Mouse (Mus musculus) hindbrain, postnatal 0 days (tissue): ENCODE data around the gene Olfr1491. TPM values are rescaled to one million over a fixed set of nuclear protein-coding genes. Genes with fewer than 3 reads are reported as not detected.

Experiments used
- ATAC-seq: fragments of 200-750 bp; cut with Nextera tagmentation; 2 replicates; pipeline ENCODE4 v1.8.0; 2017; ENCODE audit warnings: mild to moderate bottlenecking, moderate TSS enrichment, moderate library complexity
- DNase-seq: peaks from one replicate; pipeline ENCODE4 v3.0.0-alpha.2; 2015; ENCODE audit warnings: low spot score
- H3K27ac ChIP-seq: fragments of 300-500 bp; sonication (generic); 2 replicates; pipeline ENCODE4 v1.5.1; 2014; ENCODE audit warnings: mild to moderate bottlenecking
- H3K27me3 ChIP-seq: fragments of 300-500 bp; sonication (generic); 2 replicates; pipeline ENCODE4 v1.6.1; 2014; ENCODE audit warnings: low read length, mixed read lengths; ENCODE audit not compliant: insufficient read depth
- H3K36me3 ChIP-seq: fragments of 300-500 bp; sonication (generic); 2 replicates; pipeline ENCODE4 v1.6.1; 2014; ENCODE audit warnings: low read length, mixed read lengths; ENCODE audit not compliant: insufficient read depth
- H3K4me1 ChIP-seq: fragments of 300-500 bp; sonication (generic); 2 replicates; pipeline ENCODE4 v1.6.1; 2014; ENCODE audit warnings: antibody characterized with exemption, low read length, mixed read lengths; ENCODE audit not compliant: insufficient read depth
- H3K4me2 ChIP-seq: fragments of 300-500 bp; sonication (generic); 2 replicates; pipeline ENCODE4 v1.6.1; 2014; ENCODE audit warnings: low read depth, mild to moderate bottlenecking, low read length, moderate library complexity, mixed read lengths
- H3K4me3 ChIP-seq: fragments of 300-500 bp; sonication (generic); 2 replicates; pipeline ENCODE4 v1.5.1; 2014; ENCODE audit warnings: low read length
- H3K9ac ChIP-seq: fragments of 300-500 bp; sonication (generic); replicated peaks from 2 replicates; pipeline ENCODE4 v1.6.1; 2014; ENCODE audit warnings: mild to moderate bottlenecking, low read length, moderate library complexity, mixed read lengths
- H3K9me3 ChIP-seq: fragments of 300-500 bp; sonication (generic); 2 replicates; pipeline ENCODE4 v1.6.1; 2016; ENCODE audit warnings: low read length, mixed read lengths
- CTCF ChIP-seq: IDR thresholded peaks from 2 replicates; pipeline ENCODE4 v1.5.1; 2016; ENCODE audit warnings: antibody characterized with exemption, control low read depth, low read depth
- WGBS: fragments of 180-500 bp; shearing (Covaris S2); extraction: QIAGEN DNeasy Blood & Tissue Kit; methylation state at CpG from one replicate; pipeline ENCODE4 v1.1.7; 2014; 5-methylcytosine and 5-hydroxymethylcytosine counted together
- polyA plus RNA-seq: library from polyadenylated mRNA; unstranded; fragments of >200 nt; fragmentation: Nextera tagmentation; extraction: Ambion mirVana; gene quantifications from 2 replicates; pipeline ENCODE4 v1.2.1, GENCODE M21; 2015
- total RNA-seq: library from RNA; depleted of rRNA; stranded (reverse); fragments of >200 nt; gene quantifications from 2 replicates; pipeline ENCODE4 v1.2.3, GENCODE M21; 2014; rRNA removed

The Olfr1491 gene
- not detected in 2 replicates for total RNA-seq
- not detected in 2 replicates for polyA plus RNA-seq

DNA sequence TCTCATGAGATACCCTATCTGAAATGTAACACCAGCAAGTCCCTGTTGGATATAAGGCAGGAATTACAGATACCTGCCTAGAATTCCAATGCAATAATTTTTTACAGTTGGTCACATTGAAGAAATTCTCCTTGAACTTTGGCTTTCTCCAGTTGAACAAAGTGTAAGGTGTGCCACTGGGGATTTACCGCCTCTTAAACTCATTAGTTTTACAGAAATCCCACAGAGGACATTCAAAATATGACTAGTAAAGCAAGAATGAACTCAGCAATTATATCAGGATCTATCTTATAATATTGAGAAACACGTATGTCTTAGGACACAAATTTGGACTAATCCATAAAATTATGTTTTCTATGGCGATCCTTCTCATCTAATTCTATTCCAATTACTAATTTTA is at the start of gene Olfr1491:
TSS of gene Olfr1491 (plus strand) at position 301 of the 400 bp plus-strand sequence.
- WGBS: 78% methylated on average over 3 of the region's 3 CpGs
- Histone ChIP-seq H3K4me1 (no peaks in the 10 kb centered on the region), H3K4me3 (no peak within 1 kb of the TSS), H3K9ac (no peak within 1 kb of the TSS), H3K4me2 (no peak within 1 kb of the TSS), H3K36me3 (no peaks in the 10 kb centered on the region), H3K27ac (no peak within 1 kb of the TSS), H3K9me3 (no peaks in the 10 kb centered on the region), H3K27me3 (no peaks in the 10 kb centered on the region)
- TF ChIP-seq CTCF: no peak
- ATAC-seq: no peak
- DNase-seq: no peak

DNA sequence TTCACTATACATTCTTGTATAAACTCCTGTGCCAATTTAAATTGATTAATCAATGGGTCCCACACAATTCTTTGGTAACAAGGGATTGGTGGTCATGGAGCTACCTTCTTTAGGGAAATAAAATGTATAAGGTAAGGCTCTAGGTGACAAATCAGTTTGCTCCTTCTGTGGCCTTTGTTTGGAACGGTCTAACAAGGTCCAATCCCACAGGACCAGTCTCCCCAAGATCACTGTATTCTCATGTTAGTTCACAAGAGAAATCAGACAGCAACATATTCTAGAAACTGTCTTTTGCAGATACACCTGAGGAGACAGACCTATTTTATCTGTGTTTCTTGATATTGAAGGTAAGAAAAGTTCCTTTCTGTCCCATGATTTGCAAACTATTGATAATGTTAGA is 46.3 kb upstream of the Olfr1491 start, which contains the start of gene Olfr1490:
TSS of gene Olfr1490 (plus strand) at position 301 of the 400 bp plus-strand sequence.
- H3K9me3 ChIP-seq: 0 out of 2 replicates have a peak, but pooled peaks cover 3% of the 10 kb centered on the region
- H3K4me1 ChIP-seq: no peaks in the 10 kb centered on the region
- TF ChIP-seq CTCF: no peak
- no peaks in the 10 kb centered on the region for H3K36me3 ChIP-seq
- H3K4me3 ChIP-seq: no peak within 1 kb of the TSS
- whole genome bisulfite sequencing: 71% methylated on average over 1 of the region's 1 CpGs
- H3K27ac ChIP-seq: no peak within 1 kb of the TSS
- H3K4me2 ChIP-seq: no peak within 1 kb of the TSS
- no peak within 1 kb of the TSS for H3K9ac ChIP-seq
- no peaks in the 10 kb centered on the region for H3K27me3 ChIP-seq
- ATAC-seq (no peak), DNase-seq (no peak)

DNA sequence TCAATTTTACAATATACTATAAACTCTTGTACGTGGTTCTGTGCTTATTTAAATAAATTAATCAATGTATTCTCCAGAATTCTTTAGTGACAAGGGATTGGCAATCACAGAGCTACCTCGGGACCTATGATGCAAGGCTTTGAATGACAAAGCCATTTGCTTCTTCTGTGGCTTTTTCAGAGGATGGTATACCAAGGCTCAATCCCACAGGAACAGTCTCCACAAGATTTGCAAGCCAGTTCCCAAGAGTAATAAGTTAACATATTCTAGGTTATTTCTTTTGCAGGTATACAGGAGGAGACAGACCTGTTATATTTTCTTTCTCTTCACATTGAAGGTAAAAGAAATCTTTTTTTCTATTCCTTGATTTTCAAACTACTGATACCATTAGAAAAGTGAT is 25.9 kb downstream of the Olfr1491 start, which contains the start of gene Olfr1493-ps1:
TSS of gene Olfr1493-ps1 (plus strand) at position 301 of the 400 bp plus-strand sequence.
- H3K27me3 ChIP-seq: no peaks in the 10 kb centered on the region
- no peak within 1 kb of the TSS for H3K27ac ChIP-seq
- H3K9ac ChIP-seq: no peak within 1 kb of the TSS
- no peak within 1 kb of the TSS for H3K4me2 ChIP-seq
- 60% methylated on average over 2 of the region's 2 CpGs for WGBS
- H3K36me3 ChIP-seq: no peaks in the 10 kb centered on the region
- DNase-seq (no peak), ATAC-seq (no peak)
- TF ChIP-seq CTCF: no peak
- H3K4me3 ChIP-seq: no peak within 1 kb of the TSS
- H3K9me3 ChIP-seq: no peaks in the 10 kb centered on the region
- H3K4me1 ChIP-seq: no peaks in the 10 kb centered on the region

GRCm38 (mm10) chr19:13739428-13739827 is 42.4 kb downstream of the Olfr1491 start, which contains the start of gene Olfr1494:
Gene Olfr1494 (plus strand): TSS chr19:13739728.
- Histone ChIP-seq H3K27me3 (no peaks in the 10 kb centered on the region), H3K4me2 (no peak within 1 kb of the TSS)

DNA sequence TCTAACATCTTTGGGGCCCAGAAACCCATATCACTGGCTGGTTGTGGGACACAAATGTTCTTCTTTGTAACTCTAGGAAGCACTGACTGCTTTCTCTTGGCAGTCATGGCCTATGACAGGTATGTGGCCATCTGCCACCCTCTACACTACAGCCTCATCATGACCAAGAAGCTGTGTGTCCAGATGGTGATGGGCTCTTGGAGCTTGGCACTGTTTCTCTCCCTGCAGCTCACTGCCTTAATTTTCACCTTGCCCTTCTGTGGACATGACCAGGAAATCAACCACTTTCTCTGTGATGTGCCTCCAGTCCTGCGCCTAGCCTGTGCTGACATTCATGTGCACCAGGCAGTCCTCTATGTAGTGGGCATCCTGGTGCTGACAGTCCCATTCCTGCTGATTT is 52.3 kb downstream of the Olfr1491 start:
- no peaks in the 10 kb centered on the region for H3K9me3 ChIP-seq
- H3K36me3 ChIP-seq: no peaks in the 10 kb centered on the region
- H3K27ac ChIP-seq: no peak overlapping the region
- no peak overlapping the region for H3K4me2 ChIP-seq
- H3K4me1 ChIP-seq: no peaks in the 10 kb centered on the region
- no peaks in the 10 kb centered on the region for H3K27me3 ChIP-seq
- ATAC-seq (peak; percentile 38; the same call in 1 of the 2 replicates), DNase-seq (peak; percentile 1)
- 90% methylated on average over 1 of the region's 1 CpGs for WGBS
- no peak overlapping the region for H3K4me3 ChIP-seq
- TF ChIP-seq CTCF: no peak
- H3K9ac ChIP-seq: no peak overlapping the region

More at GRCm38 (mm10) chr19:13739428-13739827, 42.4 kb downstream of the Olfr1491 start, which contains the start of gene Olfr1494:
- Histone ChIP-seq H3K9me3 (no peaks in the 10 kb centered on the region), H3K27ac (no peak within 1 kb of the TSS), H3K4me3 (no peak within 1 kb of the TSS), H3K4me1 (no peaks in the 10 kb centered on the region), H3K36me3 (no peaks in the 10 kb centered on the region), H3K9ac (no peak within 1 kb of the TSS)
- 93% methylated on average over 4 of the region's 4 CpGs for WGBS
- DNase-seq: no peak
- TF ChIP-seq CTCF: no peak
- no peak for ATAC-seq

Other genes starting within 250 kb of the Olfr1491 start
- gene Olfr1472, start 241.2 kb upstream of the Olfr1491 start, total RNA-seq: not detected in 2 replicates
- not detected in 2 replicates for gene Olfr1472, start 241.2 kb upstream of the Olfr1491 start, polyA plus RNA-seq
- gene Olfr1474, start 227.7 kb upstream of the Olfr1491 start, total RNA-seq: not detected in 2 replicates
- gene Olfr1474, start 227.7 kb upstream of the Olfr1491 start, polyA plus RNA-seq: not detected in 2 replicates
- not detected in 2 replicates for gene Olfr1475, start 217.1 kb upstream of the Olfr1491 start, total RNA-seq
- not detected in 2 replicates for gene Olfr1475, start 217.1 kb upstream of the Olfr1491 start, polyA plus RNA-seq
- not detected in 2 replicates for gene Olfr1477, start 196.7 kb upstream of the Olfr1491 start, total RNA-seq
- gene Olfr1477, start 196.7 kb upstream of the Olfr1491 start, polyA plus RNA-seq: not detected in 2 replicates
- gene Olfr1480, start 169.4 kb upstream of the Olfr1491 start, total RNA-seq: not detected in 2 replicates
- gene Olfr1480, start 169.4 kb upstream of the Olfr1491 start, polyA plus RNA-seq: not detected in 2 replicates
- not detected in 2 replicates for gene Olfr1484, start 113.8 kb upstream of the Olfr1491 start, total RNA-seq
- gene Olfr1484, start 113.8 kb upstream of the Olfr1491 start, polyA plus RNA-seq: not detected in 2 replicates
- gene Olfr1487, start 79.9 kb upstream of the Olfr1491 start, total RNA-seq: not detected in 2 replicates
- gene Olfr1487, start 79.9 kb upstream of the Olfr1491 start, polyA plus RNA-seq: not detected in 2 replicates
- gene Olfr1489, start 65.6 kb upstream of the Olfr1491 start, total RNA-seq: not detected in 2 replicates
- gene Olfr1489, start 65.6 kb upstream of the Olfr1491 start, polyA plus RNA-seq: not detected in 2 replicates
- not detected in 2 replicates for gene Olfr1490, start 46.2 kb upstream of the Olfr1491 start, total RNA-seq
- gene Olfr1490, start 46.2 kb upstream of the Olfr1491 start, polyA plus RNA-seq: not detected in 2 replicates
- gene Olfr1493-ps1, start 26.0 kb downstream of the Olfr1491 start, total RNA-seq: not detected in 2 replicates
- gene Olfr1493-ps1, start 26.0 kb downstream of the Olfr1491 start, polyA plus RNA-seq: not detected in 2 replicates
- not detected in 2 replicates for gene Olfr1494, start 42.5 kb downstream of the Olfr1491 start, total RNA-seq
- not detected in 2 replicates for gene Olfr1494, start 42.5 kb downstream of the Olfr1491 start, polyA plus RNA-seq
- not detected in 2 replicates for gene Olfr1495, start 67.3 kb downstream of the Olfr1491 start, total RNA-seq
- not detected in 2 replicates for gene Olfr1495, start 67.3 kb downstream of the Olfr1491 start, polyA plus RNA-seq
- not detected in 2 replicates for gene Olfr1496, start 80.6 kb downstream of the Olfr1491 start, total RNA-seq
- not detected in 2 replicates for gene Olfr1496, start 80.6 kb downstream of the Olfr1491 start, polyA plus RNA-seq
- gene Olfr1497, start 100.9 kb downstream of the Olfr1491 start, total RNA-seq: not detected in 2 replicates
- not detected in 2 replicates for gene Olfr1497, start 100.9 kb downstream of the Olfr1491 start, polyA plus RNA-seq
- not detected in 2 replicates for gene Olfr1499, start 122.2 kb downstream of the Olfr1491 start, total RNA-seq
- gene Olfr1499, start 122.2 kb downstream of the Olfr1491 start, polyA plus RNA-seq: not detected in 2 replicates
- gene Olfr1500, start 133.2 kb downstream of the Olfr1491 start, total RNA-seq: not detected in 2 replicates
- not detected in 2 replicates for gene Olfr1500, start 133.2 kb downstream of the Olfr1491 start, polyA plus RNA-seq
- not detected in 2 replicates for gene Olfr1501, start 153.4 kb downstream of the Olfr1491 start, total RNA-seq
- gene Olfr1501, start 153.4 kb downstream of the Olfr1491 start, polyA plus RNA-seq: not detected in 2 replicates
- not detected in 2 replicates for gene Olfr1502, start 164.5 kb downstream of the Olfr1491 start, total RNA-seq
- gene Olfr1502, start 164.5 kb downstream of the Olfr1491 start, polyA plus RNA-seq: not detected in 2 replicates
- not detected in 2 replicates for gene Olfr1504, start 200.7 kb downstream of the Olfr1491 start, total RNA-seq
- gene Olfr1504, start 200.7 kb downstream of the Olfr1491 start, polyA plus RNA-seq: not detected in 2 replicates
- gene Olfr1505, start 216.3 kb downstream of the Olfr1491 start, total RNA-seq: not detected in 2 replicates
- gene Olfr1505, start 216.3 kb downstream of the Olfr1491 start, polyA plus RNA-seq: not detected in 2 replicates